Mouse (Mus musculus): Measurements from ENCODE around the gene Cybb. TPM values are rescaled to one million over a fixed set of nuclear protein-coding genes. Genes with fewer than 3 reads are reported as not detected.

Cybb gene
- total RNA-seq, 2 experiments from 2014 or later: 67.7 to 89.6 TPM

Other genes starting within 250 kb of the Cybb start
- gene Gm14862, start 230.9 kb downstream of the Cybb start, total RNA-seq (2015): not detected in 2 replicates
- gene Gm14862, start 230.9 kb downstream of the Cybb start, total RNA-seq (2017): not detected in 2 replicates
- gene Xk, start 215.0 kb downstream of the Cybb start, total RNA-seq (2015): 27.6 and 33.8 TPM in 2 replicates
- 8.8 and 10.5 TPM in 2 replicates for gene Xk, start 215.0 kb downstream of the Cybb start, total RNA-seq (2017)
- 2.3 TPM in 2 replicates for gene H2al1m, start 204.0 kb downstream of the Cybb start, total RNA-seq (2015)
- gene H2al1m, start 204.0 kb downstream of the Cybb start, total RNA-seq (2017): not detected in 2 replicates
- not detected in 2 replicates for gene H2al1k, start 137.1 kb downstream of the Cybb start, total RNA-seq (2015)
- gene H2al1k, start 137.1 kb downstream of the Cybb start, total RNA-seq (2017): not detected in 2 replicates
- gene H2al1o, start 84.6 kb upstream of the Cybb start, total RNA-seq (2015): not detected in 2 replicates
- gene H2al1o, start 84.6 kb upstream of the Cybb start, total RNA-seq (2017): not detected in 2 replicates
- 51.8 and 53.3 TPM in 2 replicates for gene Dynlt3, start 175.2 kb upstream of the Cybb start, total RNA-seq (2015)
- 71.8 and 77.1 TPM in 2 replicates for gene Dynlt3, start 175.2 kb upstream of the Cybb start, total RNA-seq (2017)